Mouse (Mus musculus): ENCODE measurements around the gene Rhoh. TPM values are rescaled to one million over a fixed set of nuclear protein-coding genes. Genes with fewer than 3 reads are reported as not detected.

Rhoh gene
- 2.2 and 3.4 TPM in 2 replicates for polyA plus RNA-seq (2015; fragmentation: Nextera tagmentation; extraction: Ambion mirVana)

- no peak for ATAC-seq (ENCODE audit: insufficient number of reproducible peaks, low FRiP score, low TSS enrichment, low read depth)
- no peaks in the 10 kb centered on the region for H3K9me3 ChIP-seq
- no peak within 1 kb of the TSS for H3K4me3 ChIP-seq
- no peak within 1 kb of the TSS for H3K9ac ChIP-seq
- H3K4me2 ChIP-seq: no peak within 1 kb of the TSS
- no peaks in the 10 kb centered on the region for H3K36me3 ChIP-seq
- WGBS: 80% methylated on average over 10 of the region's 10 CpGs
- no peak within 1 kb of the TSS for H3K27ac ChIP-seq
- H3K27me3 ChIP-seq: no peaks in the 10 kb centered on the region
- H3K4me1 ChIP-seq: peaks cover 4% of the 10 kb centered on the region; the same call in 1 of the 2 replicates
These were observed at the start of gene Rhoh for GRCm38 (mm10) chr5:65861154-65861944. TSS of gene Rhoh (plus strand) at chr5:65861213.

- H3K36me3 ChIP-seq: peaks cover 57% of the 10 kb centered on the region
These were observed 37.3 kb upstream of the Rhoh start for GRCm38 (mm10) chr5:65823601-65824133.

GRCm38 (mm10) chr5:65826476-65826875, 34.5 kb upstream of the Rhoh start:
- Histone ChIP-seq H3K9ac (no peak overlapping the region), H3K4me1 (no peaks in the 10 kb centered on the region), H3K27ac (no peak overlapping the region), H3K27me3 (no peaks in the 10 kb centered on the region), H3K36me3 (peaks cover 32% of the 10 kb centered on the region), H3K4me3 (no peak overlapping the region), H3K4me2 (no peak overlapping the region), H3K9me3 (no peaks in the 10 kb centered on the region)
- 92% methylated on average over 4 of the region's 4 CpGs for WGBS
- no peak for ATAC-seq (ENCODE audit: insufficient number of reproducible peaks, low FRiP score, low TSS enrichment, low read depth)

More at GRCm38 (mm10) chr5:65823601-65824133, 37.3 kb upstream of the Rhoh start:
- Histone ChIP-seq H3K9me3 (no peaks in the 10 kb centered on the region), H3K27me3 (no peaks in the 10 kb centered on the region), H3K4me2 (no peak overlapping the region), H3K9ac (no peak overlapping the region), H3K27ac (no peak overlapping the region), H3K4me3 (no peak overlapping the region), H3K4me1 (no peaks in the 10 kb centered on the region)
- ATAC-seq (ENCODE audit: insufficient number of reproducible peaks, low FRiP score, low TSS enrichment, low read depth): no peak
- 78% methylated on average over 5 of the region's 5 CpGs for WGBS

- Histone ChIP-seq H3K9me3 (no peaks in the 10 kb centered on the region), H3K4me3 (no peak overlapping the region), H3K36me3 (peaks cover 31% of the 10 kb centered on the region), H3K27me3 (no peaks in the 10 kb centered on the region), H3K9ac (no peak overlapping the region), H3K4me1 (no peaks in the 10 kb centered on the region), H3K4me2 (no peak overlapping the region), H3K27ac (no peak overlapping the region)
- WGBS: 88% methylated on average over 8 of the region's 8 CpGs
- ATAC-seq (ENCODE audit: insufficient number of reproducible peaks, low FRiP score, low TSS enrichment, low read depth): no peak
These were observed 33.9 kb upstream of the Rhoh start for GRCm38 (mm10) chr5:65827102-65827501.

GRCm38 (mm10) chr5:65828261-65828660, 32.8 kb upstream of the Rhoh start:
- H3K9ac ChIP-seq: no peak overlapping the region
- WGBS: 79% methylated on average over 5 of the region's 5 CpGs
- no peaks in the 10 kb centered on the region for H3K27me3 ChIP-seq
- no peak overlapping the region for H3K27ac ChIP-seq
- no peak for ATAC-seq (ENCODE audit: insufficient number of reproducible peaks, low FRiP score, low TSS enrichment, low read depth)
- H3K36me3 ChIP-seq: peaks cover 22% of the 10 kb centered on the region; the same call in 1 of the 2 replicates
- H3K4me3 ChIP-seq: no peak overlapping the region
- H3K4me2 ChIP-seq: no peak overlapping the region
- H3K4me1 ChIP-seq: no peaks in the 10 kb centered on the region
- H3K9me3 ChIP-seq: no peaks in the 10 kb centered on the region

GRCm38 (mm10) chr5:65829059-65829458, 32.0 kb upstream of the Rhoh start:
- Histone ChIP-seq H3K9me3 (no peaks in the 10 kb centered on the region), H3K4me3 (no peak overlapping the region), H3K4me1 (no peaks in the 10 kb centered on the region), H3K36me3 (peaks cover 17% of the 10 kb centered on the region; the same call in 1 of the 2 replicates), H3K9ac (no peak overlapping the region), H3K27ac (no peak overlapping the region), H3K27me3 (no peaks in the 10 kb centered on the region), H3K4me2 (no peak overlapping the region)
- 64% methylated on average over 2 of the region's 2 CpGs for WGBS
- no peak for ATAC-seq (ENCODE audit: insufficient number of reproducible peaks, low FRiP score, low TSS enrichment, low read depth)

- Histone ChIP-seq H3K9me3 (no peaks in the 10 kb centered on the region), H3K27ac (no peak overlapping the region), H3K4me1 (no peaks in the 10 kb centered on the region), H3K36me3 (peaks cover 4% of the 10 kb centered on the region; the same call in 1 of the 2 replicates), H3K9ac (no peak overlapping the region), H3K4me2 (no peak overlapping the region), H3K4me3 (no peak overlapping the region), H3K27me3 (no peaks in the 10 kb centered on the region)
- 90% methylated on average over 11 of the region's 11 CpGs for WGBS
- no peak for ATAC-seq (ENCODE audit: insufficient number of reproducible peaks, low FRiP score, low TSS enrichment, low read depth)
These were observed 28.9 kb upstream of the Rhoh start for GRCm38 (mm10) chr5:65831917-65832618.

- no peak overlapping the region for H3K4me3 ChIP-seq
- 84% methylated on average over 3 of the region's 3 CpGs for WGBS
- ATAC-seq (ENCODE audit: insufficient number of reproducible peaks, low FRiP score, low TSS enrichment, low read depth): no peak
These were observed 27.9 kb upstream of the Rhoh start for GRCm38 (mm10) chr5:65833092-65833491.

GRCm38 (mm10) chr5:65833766-65834498, 27.1 kb upstream of the Rhoh start:
- Histone ChIP-seq H3K27ac (no peak overlapping the region), H3K27me3 (no peaks in the 10 kb centered on the region), H3K9me3 (no peaks in the 10 kb centered on the region), H3K4me2 (no peak overlapping the region), H3K4me1 (no peaks in the 10 kb centered on the region), H3K4me3 (no peak overlapping the region), H3K9ac (no peak overlapping the region), H3K36me3 (peaks cover 4% of the 10 kb centered on the region; the same call in 1 of the 2 replicates)
- WGBS: 87% methylated on average over 8 of the region's 8 CpGs
- no peak for ATAC-seq (ENCODE audit: insufficient number of reproducible peaks, low FRiP score, low TSS enrichment, low read depth)

More at GRCm38 (mm10) chr5:65833092-65833491, 27.9 kb upstream of the Rhoh start:
- Histone ChIP-seq H3K36me3 (peaks cover 4% of the 10 kb centered on the region; the same call in 1 of the 2 replicates), H3K4me1 (no peaks in the 10 kb centered on the region), H3K9me3 (no peaks in the 10 kb centered on the region), H3K9ac (no peak overlapping the region), H3K27me3 (no peaks in the 10 kb centered on the region), H3K27ac (no peak overlapping the region), H3K4me2 (no peak overlapping the region)

GRCm38 (mm10) chr5:65838053-65838452, 23.0 kb upstream of the Rhoh start:
- WGBS: 55% methylated on average over 6 of the region's 6 CpGs
- no peak for ATAC-seq (ENCODE audit: insufficient number of reproducible peaks, low FRiP score, low TSS enrichment, low read depth)

GRCm38 (mm10) chr5:65842947-65843346, 18.1 kb upstream of the Rhoh start:
- H3K27me3 ChIP-seq: no peaks in the 10 kb centered on the region
- no peaks in the 10 kb centered on the region for H3K9me3 ChIP-seq
- 87% methylated on average over 7 of the region's 7 CpGs for WGBS
- H3K4me2 ChIP-seq: no peak overlapping the region
- H3K27ac ChIP-seq: no peak overlapping the region
- no peak overlapping the region for H3K9ac ChIP-seq
- H3K36me3 ChIP-seq: no peaks in the 10 kb centered on the region
- ATAC-seq (ENCODE audit: insufficient number of reproducible peaks, low FRiP score, low TSS enrichment, low read depth): no peak
- no peak overlapping the region for H3K4me3 ChIP-seq
- no peaks in the 10 kb centered on the region for H3K4me1 ChIP-seq

More at GRCm38 (mm10) chr5:65838053-65838452, 23.0 kb upstream of the Rhoh start:
- H3K9me3 ChIP-seq: no peaks in the 10 kb centered on the region
- H3K4me1 ChIP-seq: no peaks in the 10 kb centered on the region
- H3K9ac ChIP-seq: no peak overlapping the region
- no peaks in the 10 kb centered on the region for H3K27me3 ChIP-seq
- no peaks in the 10 kb centered on the region for H3K36me3 ChIP-seq
- H3K4me3 ChIP-seq: no peak overlapping the region
- H3K4me2 ChIP-seq: no peak overlapping the region
- no peak overlapping the region for H3K27ac ChIP-seq
